Mouse (Mus musculus): ENCODE measurements at regions not wholly inside any gene's neighbourhood (a gene's known extent, or its start where the extent isn't known, plus 50 kb on each side); places are given as distances from the start of the nearest gene placed in this dataset.

DNA sequence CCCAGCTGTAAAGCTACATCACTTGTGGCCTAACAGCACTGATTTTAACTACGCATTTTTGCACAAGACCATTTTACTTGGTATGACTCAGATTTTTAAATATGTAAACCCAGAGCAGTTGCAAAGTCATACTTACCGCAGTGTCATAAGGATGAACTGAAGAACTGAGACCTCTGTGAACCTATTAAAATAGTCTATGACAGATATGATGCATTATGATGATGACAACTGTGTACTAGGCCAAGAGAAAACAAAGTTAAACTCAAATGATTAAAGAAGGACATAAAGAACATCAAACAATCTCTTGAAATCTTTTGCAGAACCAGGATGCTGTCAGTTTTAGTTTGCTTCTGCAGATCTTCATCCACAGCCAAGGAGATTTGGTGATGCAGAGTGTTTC is 3483.3 kb upstream of the Gm7489 start:
- no peak overlapping the region for H3K4me3 ChIP-seq (ENCODE audit: low read depth, low read length)
- TF ChIP-seq CTCF (IDR thresholded peaks at IDR 0.05; ENCODE audit: low read depth) (no peak), EP300 (IDR thresholded peaks at IDR 0.05; ENCODE audit: low read depth) (no peak)
- DNase-seq (ENCODE audit: low spot score) (no peak), ATAC-seq (ENCODE audit: insufficient read depth, low read depth) (no peak)
- 92% methylated on average over 2 of the region's 2 CpGs for WGBS
- H3K9ac ChIP-seq (replicated peaks; ENCODE audit: low read depth, low read length), result no peak overlapping the region
- H3K27ac ChIP-seq (ENCODE audit: low read depth), result no peak overlapping the region
- no peaks in the 10 kb centered on the region for H3K9me3 ChIP-seq (replicated peaks; ENCODE audit: control insufficient read depth, low read length)
- no peak overlapping the region for H3K4me2 ChIP-seq (ENCODE audit: low read depth, low read length)
- no peaks in the 10 kb centered on the region for H3K27me3 ChIP-seq (ENCODE audit: control insufficient read depth, insufficient read depth, low read length)
- no peaks in the 10 kb centered on the region for H3K4me1 ChIP-seq (ENCODE audit: control insufficient read depth, insufficient read depth)
- H3K36me3 ChIP-seq (replicated peaks; ENCODE audit: control insufficient read depth, insufficient read depth, low read length), result no peaks in the 10 kb centered on the region

DNA sequence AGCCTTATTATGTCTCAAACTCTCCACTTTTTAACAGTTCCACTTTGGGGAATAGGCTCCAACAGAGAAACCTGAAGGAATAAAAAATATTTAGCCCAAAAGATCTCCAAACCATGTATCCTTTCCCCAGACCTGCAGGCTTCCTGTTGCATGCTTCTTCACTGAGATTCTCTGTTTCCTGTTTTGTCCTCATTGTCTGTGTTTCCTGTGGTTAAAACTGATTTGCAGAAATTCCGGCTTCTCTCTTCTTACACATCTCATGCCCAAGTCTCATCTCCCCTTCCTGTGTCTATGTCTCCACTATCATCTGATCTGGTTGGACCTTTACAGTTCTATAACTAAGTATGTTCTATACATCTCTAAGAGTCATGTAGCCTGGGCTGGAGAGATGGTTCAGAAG is 3482.2 kb upstream of the Gm7489 start:
- DNase-seq (ENCODE audit: low spot score) (no peak), ATAC-seq (ENCODE audit: insufficient read depth, low read depth) (no peak)
- Histone ChIP-seq H3K27ac (ENCODE audit: low read depth) (no peak overlapping the region), H3K4me1 (ENCODE audit: control insufficient read depth, insufficient read depth) (no peaks in the 10 kb centered on the region), H3K4me2 (ENCODE audit: low read depth, low read length) (no peak overlapping the region), H3K4me3 (ENCODE audit: low read depth, low read length) (no peak overlapping the region), H3K36me3 (replicated peaks; ENCODE audit: control insufficient read depth, insufficient read depth, low read length) (no peaks in the 10 kb centered on the region), H3K27me3 (ENCODE audit: control insufficient read depth, insufficient read depth, low read length) (no peaks in the 10 kb centered on the region), H3K9me3 (replicated peaks; ENCODE audit: control insufficient read depth, low read length) (no peaks in the 10 kb centered on the region), H3K9ac (replicated peaks; ENCODE audit: low read depth, low read length) (no peak overlapping the region)
- WGBS, result 62% methylated on average over 1 of the region's 1 CpGs
- TF ChIP-seq CTCF (IDR thresholded peaks at IDR 0.05; ENCODE audit: low read depth), result no peak
- no peak for TF ChIP-seq EP300 (IDR thresholded peaks at IDR 0.05; ENCODE audit: low read depth)

DNA sequence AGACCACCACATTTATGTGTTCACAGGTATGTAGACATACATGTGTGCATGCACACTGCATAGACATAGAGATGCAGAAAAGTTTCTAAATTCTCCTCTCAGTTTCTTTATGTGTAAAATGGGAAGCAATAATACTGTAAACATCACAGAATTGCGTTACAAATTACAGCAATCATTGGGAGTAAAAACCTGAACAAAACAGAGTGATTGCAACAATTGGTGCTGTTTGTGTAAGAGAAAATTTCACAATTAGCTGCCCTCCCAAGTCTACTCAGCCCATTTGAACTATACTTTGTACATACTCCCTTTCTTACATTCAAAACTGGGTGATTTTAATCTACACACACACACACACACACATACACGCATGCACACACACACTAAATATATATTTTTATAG is 3480.8 kb upstream of the Gm7489 start:
- DNase-seq (ENCODE audit: low spot score) (no peak), ATAC-seq (ENCODE audit: insufficient read depth, low read depth) (no peak)
- Histone ChIP-seq H3K9ac (replicated peaks; ENCODE audit: low read depth, low read length) (no peak overlapping the region), H3K36me3 (replicated peaks; ENCODE audit: control insufficient read depth, insufficient read depth, low read length) (no peaks in the 10 kb centered on the region), H3K27me3 (ENCODE audit: control insufficient read depth, insufficient read depth, low read length) (no peaks in the 10 kb centered on the region), H3K9me3 (replicated peaks; ENCODE audit: control insufficient read depth, low read length) (no peaks in the 10 kb centered on the region), H3K4me2 (ENCODE audit: low read depth, low read length) (no peak overlapping the region), H3K4me3 (ENCODE audit: low read depth, low read length) (no peak overlapping the region), H3K27ac (ENCODE audit: low read depth) (no peak overlapping the region), H3K4me1 (ENCODE audit: control insufficient read depth, insufficient read depth) (no peaks in the 10 kb centered on the region)
- TF ChIP-seq CTCF (IDR thresholded peaks at IDR 0.05; ENCODE audit: low read depth) (no peak), EP300 (IDR thresholded peaks at IDR 0.05; ENCODE audit: low read depth) (no peak)
- WGBS, result 77% methylated on average over 2 of the region's 2 CpGs

DNA sequence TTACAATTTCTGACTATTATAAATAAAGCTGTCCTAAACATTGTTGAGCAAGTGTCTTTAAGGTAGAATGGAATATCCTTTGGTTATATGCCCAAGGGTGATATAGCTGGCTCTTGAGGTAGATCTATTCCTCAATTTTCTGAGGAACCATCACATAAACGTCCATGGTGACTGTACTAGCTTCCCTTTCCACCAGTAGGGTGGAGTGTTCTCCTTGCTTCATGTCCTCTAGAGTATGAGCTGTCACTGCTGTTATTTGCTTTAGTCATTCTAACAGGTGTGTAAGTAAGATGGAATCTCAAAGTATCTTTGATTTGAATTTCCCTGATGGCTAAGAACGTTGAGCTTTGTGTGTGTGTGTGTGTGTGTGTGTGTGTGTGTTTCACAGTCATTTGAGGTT is 3475.7 kb upstream of the Gm7489 start:
- WGBS, result 40% methylated on average over 2 of the region's 2 CpGs
- Histone ChIP-seq H3K27ac (ENCODE audit: low read depth) (no peak overlapping the region), H3K4me1 (ENCODE audit: control insufficient read depth, insufficient read depth) (no peaks in the 10 kb centered on the region), H3K4me3 (ENCODE audit: low read depth, low read length) (no peak overlapping the region), H3K4me2 (ENCODE audit: low read depth, low read length) (no peak overlapping the region), H3K27me3 (ENCODE audit: control insufficient read depth, insufficient read depth, low read length) (no peaks in the 10 kb centered on the region), H3K36me3 (replicated peaks; ENCODE audit: control insufficient read depth, insufficient read depth, low read length) (no peaks in the 10 kb centered on the region), H3K9me3 (replicated peaks; ENCODE audit: control insufficient read depth, low read length) (no peaks in the 10 kb centered on the region), H3K9ac (replicated peaks; ENCODE audit: low read depth, low read length) (no peak overlapping the region)
- no peak for DNase-seq (ENCODE audit: low spot score)
- no peak for ATAC-seq (ENCODE audit: insufficient read depth, low read depth)
- TF ChIP-seq CTCF (IDR thresholded peaks at IDR 0.05; ENCODE audit: low read depth), result no peak

DNA sequence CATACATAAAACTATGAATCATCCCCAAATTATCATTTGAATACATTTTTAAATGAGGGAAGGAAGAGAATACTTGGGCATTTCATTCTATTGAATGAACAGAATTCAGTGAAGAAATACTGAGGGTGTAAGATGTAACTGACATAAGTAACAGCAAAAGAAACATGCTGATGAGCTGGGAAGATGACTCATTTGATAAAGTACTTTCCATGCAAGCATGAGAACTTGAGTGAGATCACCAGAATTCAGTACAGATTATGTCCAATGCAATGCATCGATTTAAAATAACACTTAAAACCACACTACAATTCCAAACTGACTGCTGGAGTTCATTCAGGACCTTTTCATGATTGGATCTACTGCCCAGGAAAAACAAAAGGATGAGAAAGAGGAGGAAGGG is 3467.1 kb upstream of the Gm7489 start:
- ATAC-seq (ENCODE audit: insufficient read depth, low read depth) (no peak), DNase-seq (ENCODE audit: low spot score) (no peak)
- TF ChIP-seq EP300 (IDR thresholded peaks at IDR 0.05; ENCODE audit: low read depth), result no peak
- no peak for TF ChIP-seq CTCF (IDR thresholded peaks at IDR 0.05; ENCODE audit: low read depth)
- H3K4me1 ChIP-seq (ENCODE audit: control insufficient read depth, insufficient read depth), result no peaks in the 10 kb centered on the region
- no peak overlapping the region for H3K9ac ChIP-seq (replicated peaks; ENCODE audit: low read depth, low read length)
- H3K36me3 ChIP-seq (replicated peaks; ENCODE audit: control insufficient read depth, insufficient read depth, low read length), result no peaks in the 10 kb centered on the region
- H3K4me2 ChIP-seq (ENCODE audit: low read depth, low read length), result no peak overlapping the region
- H3K27me3 ChIP-seq (ENCODE audit: control insufficient read depth, insufficient read depth, low read length), result no peaks in the 10 kb centered on the region
- 78% methylated on average over 1 of the region's 1 CpGs for WGBS
- H3K4me3 ChIP-seq (ENCODE audit: low read depth, low read length), result no peak overlapping the region
- H3K27ac ChIP-seq (ENCODE audit: low read depth), result no peak overlapping the region
- H3K9me3 ChIP-seq (replicated peaks; ENCODE audit: control insufficient read depth, low read length), result no peaks in the 10 kb centered on the region

DNA sequence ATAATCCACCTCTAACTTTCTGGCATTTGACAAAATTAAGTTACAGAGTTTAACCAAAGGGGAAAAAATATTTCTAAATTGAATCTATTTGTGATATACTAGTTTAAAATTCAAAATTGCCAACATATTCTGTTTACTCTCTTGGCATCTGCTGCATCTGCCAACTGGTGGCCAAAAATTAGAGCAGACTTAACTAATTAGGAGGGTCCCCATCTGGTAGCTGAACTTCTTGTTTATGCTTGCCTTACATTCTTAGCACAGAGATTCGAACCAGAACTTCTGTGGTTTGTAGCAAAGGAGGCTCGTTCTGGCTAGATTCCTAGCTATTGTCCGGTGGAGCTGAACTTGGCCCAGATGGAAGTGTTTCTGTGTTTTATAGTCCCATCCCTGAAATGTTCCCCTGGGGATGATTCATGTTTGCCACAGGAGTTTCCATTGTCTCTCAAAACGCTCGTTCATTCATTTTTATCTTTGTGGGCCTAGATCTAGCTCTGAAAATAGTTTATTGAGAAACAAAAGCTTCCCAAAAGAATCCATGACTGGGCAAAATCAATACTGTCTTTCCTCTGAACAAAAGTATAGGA is 3461.5 kb upstream of the Gm7489 start:
- no peaks in the 10 kb centered on the region for H3K27me3 ChIP-seq (ENCODE audit: control insufficient read depth, insufficient read depth, low read length)
- no peak for DNase-seq (ENCODE audit: low spot score)
- WGBS, result 61% methylated on average over 5 of the region's 5 CpGs
- ATAC-seq (ENCODE audit: insufficient read depth, low read depth), result no peak
- H3K4me2 ChIP-seq (ENCODE audit: low read depth, low read length), result no peak overlapping the region
- no peaks in the 10 kb centered on the region for H3K4me1 ChIP-seq (ENCODE audit: control insufficient read depth, insufficient read depth)
- no peaks in the 10 kb centered on the region for H3K36me3 ChIP-seq (replicated peaks; ENCODE audit: control insufficient read depth, insufficient read depth, low read length)
- H3K9me3 ChIP-seq (replicated peaks; ENCODE audit: control insufficient read depth, low read length), result no peaks in the 10 kb centered on the region
- no peak overlapping the region for H3K9ac ChIP-seq (replicated peaks; ENCODE audit: low read depth, low read length)
- H3K4me3 ChIP-seq (ENCODE audit: low read depth, low read length), result no peak overlapping the region
- H3K27ac ChIP-seq (ENCODE audit: low read depth), result no peak overlapping the region
- TF ChIP-seq CTCF (IDR thresholded peaks at IDR 0.05; ENCODE audit: low read depth), result no peak
- no peak for TF ChIP-seq EP300 (IDR thresholded peaks at IDR 0.05; ENCODE audit: low read depth)

Data from heart, postnatal 0 days (tissue).